Mouse (Mus musculus): ENCODE data around the gene Dus1l.
A peak's percentile ranks its signal among the peaks of the same experiment; 100 is the strongest.
"Not testable (repeated sequence)": the region's sequence is repeated elsewhere in the genome, so short reads cannot be mapped to it uniquely, and the experiment has no call there.

Gene Dus1l

GRCm38 (mm10) chr11:120795756-120796613 is at the start of gene Dus1l:
Gene Dus1l, minus strand, starts transcription at chr11:120796403.
- DNase-seq (ENCODE audit: low spot score in 2 of 2), result peak; percentile 93 to 98

- DNase-seq (ENCODE audit: low spot score in 2 of 2), result no peak
These were observed 48.1 kb upstream of the Dus1l start for GRCm38 (mm10) chr11:120844329-120844728.

GRCm38 (mm10) chr11:120833555-120834280 is 37.5 kb upstream of the Dus1l start:
- no peak for DNase-seq (ENCODE audit: low spot score in 2 of 2)

GRCm38 (mm10) chr11:120832962-120833361 is 36.8 kb upstream of the Dus1l start:
- not testable (repeated sequence) for DNase-seq (ENCODE audit: low spot score in 2 of 2)

- DNase-seq (ENCODE audit: low spot score in 2 of 2), result no peak
These were observed 35.6 kb upstream of the Dus1l start for GRCm38 (mm10) chr11:120831659-120832440.

GRCm38 (mm10) chr11:120830686-120831085 is 34.5 kb upstream of the Dus1l start:
- no peak for DNase-seq (ENCODE audit: low spot score in 2 of 2)

- DNase-seq (ENCODE audit: low spot score in 2 of 2), result no peak
These were observed 33.7 kb upstream of the Dus1l start for GRCm38 (mm10) chr11:120829757-120830532.

GRCm38 (mm10) chr11:120828416-120828815 is 32.2 kb upstream of the Dus1l start:
- DNase-seq (ENCODE audit: low spot score in 2 of 2), result no peak

GRCm38 (mm10) chr11:120826016-120826953 is 30.1 kb upstream of the Dus1l start:
- DNase-seq (ENCODE audit: low spot score in 2 of 2), result no peak

- peak in 1 of 2 experiments; percentile 25 for DNase-seq (ENCODE audit: low spot score in 2 of 2)
These were observed 29.2 kb upstream of the Dus1l start for GRCm38 (mm10) chr11:120825289-120825863.

- DNase-seq (ENCODE audit: low spot score in 2 of 2), result no peak
These were observed 28.6 kb upstream of the Dus1l start for GRCm38 (mm10) chr11:120824787-120825288.

- peak; percentile 93 to 94 for DNase-seq (ENCODE audit: low spot score in 2 of 2)
These were observed 28.0 kb upstream of the Dus1l start, which contains the start of gene Fasn for GRCm38 (mm10) chr11:120823956-120824786. Gene Fasn, minus strand, starts transcription at chr11:120824547.

- DNase-seq (ENCODE audit: low spot score in 2 of 2), result no peak
These were observed 27.3 kb upstream of the Dus1l start for GRCm38 (mm10) chr11:120823551-120823947.

- DNase-seq (ENCODE audit: low spot score in 2 of 2), result no peak
These were observed 26.8 kb upstream of the Dus1l start for GRCm38 (mm10) chr11:120822831-120823550.

GRCm38 (mm10) chr11:120822321-120822720 is 26.1 kb upstream of the Dus1l start:
- DNase-seq (ENCODE audit: low spot score in 2 of 2), result no peak

- no peak for DNase-seq (ENCODE audit: low spot score in 2 of 2)
These were observed 25.1 kb upstream of the Dus1l start for GRCm38 (mm10) chr11:120821076-120821922.

GRCm38 (mm10) chr11:120820546-120820945 is 24.3 kb upstream of the Dus1l start:
- no peak for DNase-seq (ENCODE audit: low spot score in 2 of 2)
